Mouse (Mus musculus) liver, embryonic 14.5 days (tissue): Measurements from ENCODE around the gene Myf6. TPM values are rescaled to one million over a fixed set of nuclear protein-coding genes. Genes with fewer than 3 reads are reported as not detected.

Experiments
- ATAC-seq: fragments of 200-750 bp; cut with Nextera tagmentation; 2 replicates; pipeline ENCODE4 v1.8.0; 2017; ENCODE audit warnings: moderate number of reproducible peaks, mild to moderate bottlenecking, moderate library complexity; ENCODE audit not compliant: insufficient read depth
- DNase-seq, 3 experiments: peaks; one replicate each; pipeline ENCODE4 v3.0.0-alpha.2; 2012 to 2013; ENCODE audit warnings: low read depth in 3 of 3, low spot score in 3 of 3
- H3K27ac ChIP-seq: fragments of 300-500 bp; sonication (generic); 2 replicates; pipeline ENCODE4 v1.5.1; 2014; ENCODE audit warnings: moderate library complexity, mild to moderate bottlenecking, control low read depth, inconsistent platforms
- H3K27me3 ChIP-seq: fragments of 300-500 bp; sonication (generic); 2 replicates; pipeline ENCODE4 v1.6.1; 2014; ENCODE audit warnings: mild to moderate bottlenecking, low read length, moderate library complexity; ENCODE audit not compliant: control insufficient read depth, insufficient read depth
- H3K36me3 ChIP-seq: fragments of 300-500 bp; sonication (generic); replicated peaks from 2 replicates; pipeline ENCODE4 v1.6.1; 2014; ENCODE audit warnings: low read depth; ENCODE audit not compliant: control insufficient read depth, insufficient read depth
- H3K4me1 ChIP-seq, 2 experiments: fragments of 200-500 bp in 1 of 2; fragments of 300-500 bp in 1 of 2; sonication (generic) in 1 of 2; replicated peaks; 2 replicates each; pipeline ENCODE4 v1.6.1; 2012 to 2014; ENCODE audit warnings: antibody characterized with exemption in 1 of 2, inconsistent platforms in 1 of 2, low read length in 1 of 2; ENCODE audit not compliant: control insufficient read depth in 2 of 2, insufficient read depth in 2 of 2
- H3K4me2 ChIP-seq: fragments of 300-500 bp; sonication (generic); 2 replicates; pipeline ENCODE4 v1.6.1; 2014; ENCODE audit warnings: low read depth, mild to moderate bottlenecking, control low read depth, moderate library complexity
- H3K4me3 ChIP-seq, 2 experiments: fragments of 200-500 bp in 1 of 2; fragments of 300-500 bp in 1 of 2; sonication (generic) in 1 of 2; 2 replicates each; pipeline ENCODE4 v1.5.1; 2012 to 2014; ENCODE audit warnings: low read depth in 2 of 2, low read length in 2 of 2, mild to moderate bottlenecking in 2 of 2, control low read depth in 1 of 2, inconsistent platforms in 1 of 2, moderate library complexity in 1 of 2; ENCODE audit not compliant: insufficient read depth in 1 of 2
- H3K9ac ChIP-seq: fragments of 300-500 bp; sonication (generic); replicated peaks from 2 replicates; pipeline ENCODE4 v1.6.1; 2014; ENCODE audit warnings: mild to moderate bottlenecking, control low read depth, moderate library complexity
- H3K9me3 ChIP-seq: fragments of 300-500 bp; sonication (generic); 2 replicates; pipeline ENCODE4 v1.6.1; 2016; ENCODE audit warnings: low read length, mixed read lengths; ENCODE audit not compliant: control insufficient read depth
- CTCF ChIP-seq: IDR thresholded peaks from 2 replicates; pipeline ENCODE4 v1.5.1; 2016; ENCODE audit warnings: antibody characterized with exemption, low read depth, control low read depth
- EP300 ChIP-seq: IDR thresholded peaks from 2 replicates; pipeline ENCODE4 v1.6.1; 2016; ENCODE audit warnings: antibody characterized with exemption, low read depth
- WGBS: fragments of 180-500 bp; shearing (Covaris S2); extraction: QIAGEN DNeasy Blood & Tissue Kit; methylation state at CpG from one replicate; pipeline ENCODE4 v1.1.7; 2014; ENCODE audit not compliant: insufficient replicate concordance; 5-methylcytosine and 5-hydroxymethylcytosine counted together
- polyA plus RNA-seq, 2 experiments: library from polyadenylated mRNA; depleted of rRNA in 1 of 2; stranded (reverse) in 1 of 2; unstranded in 1 of 2; fragments of >200 nt; fragmentation: Nextera tagmentation in 1 of 2; extraction: Ambion mirVana in 1 of 2; gene quantifications; 2 replicates each; pipeline versions ENCODE4 v1.2.1 to v1.2.3; 2012 to 2014

The Myf6 gene
- polyA plus RNA-seq, 2 experiments = not detected

DNA sequence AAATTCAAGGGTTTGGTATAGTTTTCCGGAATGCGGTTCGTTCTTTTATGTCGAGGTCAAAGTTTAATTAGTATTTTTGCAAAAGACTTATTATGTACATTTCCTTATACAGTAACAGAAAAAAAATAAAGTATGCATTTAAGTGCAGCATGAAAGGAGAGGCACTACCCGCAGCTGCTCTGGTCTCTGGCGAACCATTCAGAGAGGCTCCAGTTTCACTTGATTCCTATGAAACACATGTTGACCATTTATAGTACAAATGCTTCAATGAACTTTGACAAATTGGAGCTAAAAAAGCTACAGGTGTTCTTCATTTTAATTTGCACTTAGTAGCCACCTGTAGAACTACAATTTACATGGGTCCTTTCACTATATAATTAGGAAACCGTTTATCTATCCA, 20.2 kb upstream of the Myf6 start:
- no peak overlapping the region for H3K27ac ChIP-seq
- no peak overlapping the region for H3K9ac ChIP-seq
- no peak for ATAC-seq
- DNase-seq = no peak
- no peaks in the 10 kb centered on the region for H3K36me3 ChIP-seq
- no peaks in the 10 kb centered on the region for H3K4me1 ChIP-seq
- WGBS = 75% methylated on average over 7 of the region's 7 CpGs
- no peaks in the 10 kb centered on the region for H3K27me3 ChIP-seq
- TF ChIP-seq EP300 (no peak), CTCF (no peak)
- no peak overlapping the region for H3K4me3 ChIP-seq
- no peaks in the 10 kb centered on the region for H3K9me3 ChIP-seq
- no peak overlapping the region for H3K4me2 ChIP-seq

DNA sequence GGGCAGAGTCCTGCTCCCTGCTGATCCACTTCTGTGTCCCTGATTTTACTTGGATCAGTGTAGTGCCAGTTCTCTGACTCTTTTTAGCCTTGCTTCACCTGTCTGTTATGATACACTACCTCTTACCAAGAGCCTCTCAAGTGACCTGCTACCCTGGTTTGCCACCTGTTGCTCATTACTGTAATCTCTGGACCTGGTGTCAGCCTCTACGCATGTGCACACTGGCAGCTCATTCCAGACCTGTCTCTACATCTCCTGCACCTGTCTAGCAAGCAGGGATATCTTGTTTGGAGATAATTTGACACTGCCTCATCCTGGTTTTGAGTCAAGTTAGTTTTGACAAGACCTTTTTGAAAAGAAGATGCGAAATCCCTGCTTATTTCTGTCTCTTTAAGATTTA, 11.9 kb upstream of the Myf6 start:
- no peak for ATAC-seq
- H3K4me2 ChIP-seq = no peak overlapping the region
- 53% methylated on average over 2 of the region's 2 CpGs for WGBS

DNA sequence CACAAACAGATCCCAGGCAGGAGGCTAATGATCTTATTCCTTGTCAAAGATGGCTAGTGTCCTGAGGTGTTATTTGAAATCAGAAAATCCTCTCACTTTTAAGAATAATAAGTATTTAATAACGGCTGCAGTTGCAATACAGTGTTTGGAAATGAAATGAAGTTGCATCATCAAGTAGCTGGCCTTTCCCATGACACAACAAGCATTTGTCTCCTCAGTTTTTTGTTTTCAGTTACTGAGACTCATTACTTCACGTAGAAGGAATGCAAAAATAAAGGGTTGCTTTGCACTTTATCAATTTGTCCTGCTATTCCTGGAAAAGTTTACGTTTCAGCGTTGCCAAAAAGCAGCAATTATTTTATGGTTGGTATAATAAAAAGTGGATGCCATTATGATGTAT, 8.9 kb upstream of the Myf6 start:
- Histone ChIP-seq H3K27me3 (no peaks in the 10 kb centered on the region), H3K4me1 (no peaks in the 10 kb centered on the region), H3K9ac (no peak overlapping the region), H3K4me2 (no peak overlapping the region), H3K36me3 (no peaks in the 10 kb centered on the region), H3K27ac (no peak overlapping the region), H3K9me3 (no peaks in the 10 kb centered on the region), H3K4me3 (no peak overlapping the region)
- WGBS = 56% methylated on average over 4 of the region's 4 CpGs
- no peak for DNase-seq
- no peak for TF ChIP-seq EP300
- no peak for TF ChIP-seq CTCF
- ATAC-seq = no peak

More for the DNA sequence above, 11.9 kb upstream of the Myf6 start:
- DNase-seq = no peak
- Histone ChIP-seq H3K36me3 (no peaks in the 10 kb centered on the region), H3K9ac (no peak overlapping the region), H3K4me1 (no peaks in the 10 kb centered on the region), H3K9me3 (no peaks in the 10 kb centered on the region), H3K4me3 (no peak overlapping the region), H3K27ac (no peak overlapping the region), H3K27me3 (no peaks in the 10 kb centered on the region)
- no peak for TF ChIP-seq EP300
- no peak for TF ChIP-seq CTCF

DNA sequence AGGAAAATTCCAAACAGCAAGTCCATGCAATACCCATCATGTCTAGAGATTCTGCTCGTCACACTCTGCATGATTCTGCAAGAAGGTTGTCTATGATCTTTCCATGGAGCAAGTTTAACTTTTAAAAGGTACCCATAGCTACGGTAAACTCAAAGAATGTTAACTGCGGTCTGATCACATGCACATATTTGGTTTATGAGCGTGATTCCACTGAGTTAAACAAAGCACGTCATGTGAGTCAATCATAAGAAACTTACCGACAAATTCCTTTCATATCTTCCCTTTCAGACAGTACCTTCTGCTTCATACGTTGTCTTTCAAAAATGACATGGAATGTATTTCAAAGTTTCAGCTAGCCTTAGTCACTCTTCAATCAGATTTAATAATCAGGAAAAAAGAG, 7.7 kb upstream of the Myf6 start:
- no peak for ATAC-seq

DNA sequence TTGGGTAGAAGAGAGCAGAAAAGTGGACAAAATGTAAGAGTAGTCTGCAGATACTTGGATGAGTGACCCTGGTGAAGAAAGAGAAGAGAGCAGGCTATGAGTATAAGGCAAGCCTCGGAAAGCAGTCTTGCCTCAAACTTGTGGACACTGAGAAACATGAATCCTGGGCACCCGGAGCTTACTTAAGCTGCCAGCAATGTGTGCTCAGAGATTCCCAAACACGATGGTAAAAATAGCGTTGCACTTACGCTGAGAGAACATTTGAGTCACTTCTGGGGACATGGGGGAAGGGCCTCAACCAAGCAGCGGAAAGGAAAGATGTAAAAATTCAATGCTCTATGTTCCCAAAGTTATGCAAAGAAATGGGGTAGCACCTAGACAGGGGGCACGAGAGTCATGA, 5.1 kb upstream of the Myf6 start:
- no peak for TF ChIP-seq EP300
- TF ChIP-seq CTCF = no peak
- H3K4me2 ChIP-seq = no peak overlapping the region
- ATAC-seq (no peak), DNase-seq (no peak)
- H3K4me3 ChIP-seq = no peak overlapping the region
- H3K4me1 ChIP-seq = no peaks in the 10 kb centered on the region
- H3K27ac ChIP-seq = no peak overlapping the region
- H3K9me3 ChIP-seq = no peaks in the 10 kb centered on the region
- H3K27me3 ChIP-seq = no peaks in the 10 kb centered on the region
- no peak overlapping the region for H3K9ac ChIP-seq
- no peaks in the 10 kb centered on the region for H3K36me3 ChIP-seq
- 57% methylated on average over 7 of the region's 7 CpGs for WGBS

More for the DNA sequence above, 7.7 kb upstream of the Myf6 start:
- no peak overlapping the region for H3K27ac ChIP-seq
- no peaks in the 10 kb centered on the region for H3K27me3 ChIP-seq
- no peaks in the 10 kb centered on the region for H3K36me3 ChIP-seq
- H3K4me2 ChIP-seq = no peak overlapping the region
- H3K4me1 ChIP-seq = no peaks in the 10 kb centered on the region
- H3K9me3 ChIP-seq = no peaks in the 10 kb centered on the region
- 70% methylated on average over 7 of the region's 7 CpGs for WGBS
- no peak for DNase-seq
- TF ChIP-seq CTCF (no peak), EP300 (no peak)
- no peak overlapping the region for H3K4me3 ChIP-seq
- H3K9ac ChIP-seq = no peak overlapping the region
